Mouse (Mus musculus) cerebellum, adult (tissue): Measurements from ENCODE around the gene Cisd2.
A peak's percentile ranks its signal among the peaks of the same experiment; 100 is the strongest.

ENCODE experiments used
- ATAC-seq: cut with Nextera tagmentation; 2 replicates; pipeline ENCODE4 v1.9.2; 2017; ENCODE audit warnings: mild to moderate bottlenecking, moderate library complexity, mixed read lengths; ENCODE audit not compliant: insufficient number of reproducible peaks, low FRiP score, low TSS enrichment

Cisd2 gene

GRCm38 (mm10) chr3:135423608-135424212 lies at the start of gene Cisd2:
TSS of gene Cisd2 (minus strand) at chr3:135423925.
- peak; percentile 5; the same call in 1 of the 2 replicates for ATAC-seq

GRCm38 (mm10) chr3:135470823-135471222 lies 47.1 kb upstream of the Cisd2 start:
- no peak for ATAC-seq

DNA sequence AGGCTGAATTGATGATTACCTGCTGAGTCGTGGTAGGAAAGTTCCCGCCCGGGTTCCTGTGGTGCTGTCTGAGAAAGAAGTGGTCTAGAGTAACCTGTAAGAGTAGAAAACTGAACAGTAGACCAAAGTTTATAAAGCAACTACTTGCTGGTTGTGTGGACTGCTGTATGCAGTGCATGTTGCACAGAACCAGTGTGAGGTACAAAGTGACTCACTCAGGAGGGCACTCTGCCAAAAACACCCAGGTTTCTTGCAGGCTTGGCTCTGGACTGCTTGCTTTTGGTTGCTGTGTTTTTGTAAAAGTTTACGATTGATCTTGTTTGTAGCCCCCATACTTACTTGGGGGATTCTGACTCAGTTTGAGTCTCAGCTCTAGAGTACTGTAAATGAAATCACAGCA lies 46.2 kb upstream of the Cisd2 start:
- peak; percentile 71 for ATAC-seq

GRCm38 (mm10) chr3:135469146-135469545 lies 45.4 kb upstream of the Cisd2 start:
- peak; percentile 73 for ATAC-seq

- ATAC-seq: no peak
Observed at GRCm38 (mm10) chr3:135468402-135468801, 44.7 kb upstream of the Cisd2 start.

DNA sequence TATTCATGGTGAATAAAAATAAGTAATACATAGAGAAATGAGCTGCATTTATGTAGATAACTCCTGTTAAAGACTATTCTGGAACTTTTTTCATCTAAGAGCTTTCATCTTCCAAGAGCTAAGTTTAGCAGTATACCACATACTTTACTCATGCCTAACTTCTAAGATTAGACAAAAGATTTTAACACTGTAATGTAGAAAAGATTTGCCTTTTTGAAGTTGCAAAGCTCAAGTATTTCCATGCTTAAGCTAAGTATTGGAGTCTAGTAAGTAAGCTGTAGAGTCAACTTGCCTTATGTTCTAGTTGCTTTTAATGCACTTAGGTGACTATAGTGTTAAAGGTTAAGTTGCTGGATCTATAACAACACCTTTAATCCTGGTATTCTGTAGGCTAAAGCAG lies 35.3 kb upstream of the Cisd2 start:
- no peak for ATAC-seq

DNA sequence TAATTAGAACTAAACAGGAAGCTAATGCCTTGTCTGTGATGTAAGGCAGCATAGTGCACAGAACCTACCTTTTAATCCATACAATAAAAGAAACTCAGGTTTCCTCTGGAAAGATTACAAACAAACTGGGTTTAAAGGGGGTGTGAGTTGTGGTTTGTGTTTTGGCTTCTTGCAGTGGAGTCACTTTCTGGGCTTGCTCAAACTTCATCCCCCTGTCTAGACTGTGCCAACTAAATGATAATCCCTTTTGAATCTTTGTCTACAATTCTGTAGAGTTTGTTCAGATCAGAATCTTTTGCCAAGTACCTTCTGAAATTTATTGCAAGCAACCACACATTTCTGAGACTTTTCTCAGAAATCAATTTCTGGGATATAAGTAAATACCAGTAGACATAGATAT lies 21.2 kb upstream of the Cisd2 start:
- ATAC-seq: no peak

GRCm38 (mm10) chr3:135440621-135441020 lies 16.9 kb upstream of the Cisd2 start:
- no peak for ATAC-seq

DNA sequence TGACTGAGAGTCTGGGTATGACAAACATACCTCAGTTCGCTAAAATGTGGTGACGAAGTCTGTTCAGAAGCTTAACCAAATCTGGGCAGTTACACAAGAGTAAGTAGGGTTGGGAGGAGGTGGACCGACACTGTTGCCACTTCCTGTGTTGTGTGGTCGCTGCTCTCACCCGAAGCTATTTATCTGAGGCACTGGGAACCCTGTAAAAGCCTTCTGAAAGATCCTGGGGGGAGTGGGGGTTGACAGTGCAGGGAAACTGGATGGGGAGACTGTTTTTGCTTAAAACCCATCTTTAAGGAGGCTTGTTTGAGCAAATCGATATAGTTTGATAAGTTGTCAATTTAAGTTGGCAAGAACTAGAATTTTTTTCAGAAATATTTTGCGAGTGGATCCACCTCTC lies 16.5 kb upstream of the Cisd2 start:
- ATAC-seq: no peak

DNA sequence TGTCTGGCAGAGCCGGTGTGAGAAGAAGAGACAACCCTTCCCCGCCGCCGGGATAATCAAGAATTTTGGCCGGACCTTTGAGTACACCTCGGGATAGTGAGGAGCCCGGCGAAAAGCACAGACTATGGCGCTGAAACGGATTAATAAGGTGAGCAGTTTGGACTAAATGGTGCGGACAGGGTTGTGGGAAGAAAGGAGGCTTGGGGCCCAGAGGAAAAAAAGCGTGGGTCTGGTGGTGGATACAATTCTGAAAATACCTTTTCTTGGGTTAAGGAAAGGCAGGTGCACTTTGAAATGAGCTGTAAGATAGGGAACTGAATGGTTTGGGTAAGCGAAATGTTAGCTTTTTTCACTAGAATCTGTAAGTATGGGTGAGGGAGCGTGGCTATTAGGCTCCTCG lies 15.9 kb upstream of the Cisd2 start:
- ATAC-seq: no peak

DNA sequence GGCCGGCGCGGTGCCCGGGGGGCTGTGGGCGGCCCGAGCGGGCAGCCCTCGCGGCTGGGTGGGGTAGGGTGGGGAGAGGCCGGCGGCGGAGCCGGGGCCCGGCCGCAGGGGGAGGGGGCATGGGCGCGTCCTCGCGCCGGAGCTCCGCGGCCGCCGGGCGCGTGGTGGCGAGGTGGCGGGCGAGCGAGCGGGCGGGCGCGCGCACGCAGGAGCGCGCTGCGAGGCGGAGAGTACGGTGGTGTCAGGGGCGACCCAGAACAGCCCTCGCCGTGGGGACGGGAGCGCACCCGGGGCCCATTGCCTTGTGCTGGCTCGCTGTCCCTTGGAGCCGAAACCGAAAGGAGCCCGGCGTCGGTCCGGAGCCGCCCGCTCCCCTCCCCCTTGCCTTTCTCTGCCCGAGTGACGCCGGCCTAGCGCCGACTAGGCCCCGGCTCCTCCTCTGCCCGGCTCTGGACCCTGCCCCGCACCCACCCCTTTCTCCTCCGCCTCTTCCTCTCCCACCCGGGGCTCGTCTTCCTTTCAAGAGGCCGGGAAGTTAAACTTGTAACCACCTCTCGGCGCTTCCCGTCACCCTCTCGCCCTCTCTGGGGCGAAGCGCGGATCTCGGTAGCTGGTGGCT lies 15.3 kb upstream of the Cisd2 start:
- peak; percentile 57 for ATAC-seq

DNA sequence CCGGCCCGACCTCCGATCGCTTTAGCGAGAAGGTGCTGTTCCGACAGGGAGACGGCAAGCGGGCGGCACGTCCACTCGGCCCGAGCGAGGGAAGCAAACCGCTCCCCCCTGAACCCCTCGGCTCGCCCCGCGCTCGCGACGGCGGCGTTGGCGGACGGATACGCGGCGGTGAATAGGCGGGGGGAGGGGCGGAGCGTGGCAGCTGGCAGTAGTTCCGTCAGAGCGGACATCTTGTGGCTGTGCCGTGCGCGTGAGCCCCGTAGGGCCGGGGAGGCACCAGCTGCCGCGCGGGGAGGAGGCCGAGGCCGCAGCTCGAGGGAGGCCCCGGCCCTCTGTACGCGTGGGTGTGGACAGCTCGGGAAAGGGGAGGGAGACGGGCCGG lies 14.8 kb upstream of the Cisd2 start:
- peak; percentile 54 for ATAC-seq

GRCm38 (mm10) chr3:135437758-135438495 lies 14.2 kb upstream of the Cisd2 start, which contains the start of gene Ube2d3:
TSS of gene Ube2d3 (plus strand) at chr3:135438149.
- peak; percentile 89 for ATAC-seq

GRCm38 (mm10) chr3:135436901-135437616 lies 13.3 kb upstream of the Cisd2 start:
- no peak for ATAC-seq

DNA sequence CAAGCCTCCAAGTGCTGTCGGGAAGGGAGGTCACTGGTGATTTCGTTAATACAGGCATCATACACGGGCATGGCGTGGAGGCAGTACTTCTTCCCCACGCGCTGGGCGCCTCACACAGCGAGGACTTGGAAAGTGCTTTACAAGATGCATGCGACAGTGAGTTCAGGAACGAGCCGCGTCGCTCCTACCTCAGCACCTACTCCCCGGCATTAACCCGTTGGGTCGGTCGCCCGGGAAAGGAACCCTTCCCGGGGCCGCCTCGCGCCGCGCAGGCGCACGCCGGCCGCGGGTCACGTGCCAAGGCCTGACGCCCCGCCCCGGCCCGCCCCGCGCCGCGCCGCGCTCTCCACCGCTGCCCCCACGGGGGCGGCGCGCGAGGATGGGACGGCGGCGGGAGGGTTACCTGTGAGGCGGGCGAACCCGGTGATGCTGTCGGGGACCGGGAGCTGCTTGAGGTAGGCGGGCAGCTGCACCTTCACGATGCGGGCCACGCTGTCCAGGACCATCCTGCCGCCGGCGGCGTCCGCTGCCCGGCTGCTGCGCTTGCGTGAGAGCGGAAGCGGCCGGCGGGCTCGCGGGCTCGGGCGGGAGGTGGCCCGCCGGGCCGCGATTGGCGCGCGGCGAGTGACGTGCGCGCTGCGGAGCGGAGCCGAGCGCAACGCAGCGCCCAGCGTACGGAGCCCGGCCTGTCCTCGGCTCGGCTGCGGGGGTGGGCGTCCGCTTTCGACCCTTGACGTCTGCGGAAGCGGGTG lies 693 bp downstream of the Cisd2 start:
- ATAC-seq: peak; percentile 95

- ATAC-seq: no peak
Observed at GRCm38 (mm10) chr3:135422232-135422855, 1.4 kb downstream of the Cisd2 start.

- ATAC-seq: no peak
Observed at GRCm38 (mm10) chr3:135421310-135421594, 2.5 kb downstream of the Cisd2 start.

GRCm38 (mm10) chr3:135420542-135421309 lies 3.0 kb downstream of the Cisd2 start:
- ATAC-seq: no peak

DNA sequence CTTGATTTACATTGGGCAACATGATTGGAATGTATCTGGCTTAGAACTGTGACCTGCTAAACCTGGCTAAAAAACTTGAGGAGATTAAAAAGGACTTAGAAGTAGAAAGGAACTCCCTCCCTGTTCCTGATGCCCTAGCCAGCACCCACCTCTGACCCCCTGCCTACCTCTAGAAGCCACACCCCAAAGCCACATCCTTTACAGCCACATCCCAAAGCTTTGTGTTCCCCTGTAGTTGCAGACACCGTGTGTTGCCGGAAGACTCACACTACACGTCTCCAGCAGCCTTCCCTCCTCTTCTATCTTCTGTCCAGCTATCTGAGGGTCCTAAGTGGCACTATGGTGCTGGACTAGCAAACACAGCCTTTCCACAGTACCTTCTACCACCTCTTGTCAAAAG lies 5.9 kb downstream of the Cisd2 start:
- no peak for ATAC-seq
